Mouse (Mus musculus) urinary bladder, adult 18-20 months (tissue): ENCODE measurements around the gene Zfp800.

ENCODE experiments used
- DNase-seq, 2 experiments: peaks; one replicate each; pipeline ENCODE4 v3.0.0; 2022; ENCODE audit warnings: low spot score in 2 of 2, mixed read lengths in 2 of 2

Zfp800 gene

DNA sequence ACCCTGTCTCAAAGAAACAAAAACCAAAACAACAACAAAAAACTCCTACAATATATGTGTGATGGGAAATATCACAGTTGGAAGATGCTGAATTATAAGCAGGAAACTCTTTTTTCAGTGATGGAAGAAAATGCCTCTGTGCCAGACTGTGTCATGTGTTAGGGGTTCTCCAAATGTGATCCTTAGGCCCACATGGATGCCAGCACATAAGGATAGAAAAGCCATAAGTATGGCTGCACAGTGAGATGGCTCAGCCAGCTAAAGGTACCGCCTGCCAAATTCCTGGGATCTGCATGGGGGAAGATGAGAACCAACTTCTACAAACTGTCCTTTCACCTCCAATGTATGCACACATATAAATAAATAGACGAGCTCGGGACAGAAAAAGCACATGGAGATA, 82.6 kb downstream of the Zfp800 start:
- no peak for DNase-seq

DNA sequence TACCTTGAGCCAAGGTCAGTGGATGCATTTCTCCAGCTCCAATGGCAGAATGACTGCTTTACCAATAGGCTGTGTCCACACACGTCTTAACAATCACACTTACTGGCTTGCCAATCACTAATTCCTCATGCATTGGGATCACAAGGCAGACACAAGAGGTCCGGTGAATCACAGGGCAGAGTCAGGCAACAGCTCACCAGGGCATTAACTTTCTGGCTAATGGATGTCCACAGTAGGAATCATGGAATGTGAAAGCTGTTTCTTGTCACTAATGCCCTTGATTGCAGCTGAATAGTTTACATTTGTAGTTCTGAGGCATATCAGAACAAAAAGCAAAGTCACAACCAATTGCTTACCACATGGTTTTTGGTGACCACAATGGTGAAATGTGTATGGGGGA, 85.7 kb downstream of the Zfp800 start:
- no peak for DNase-seq

DNA sequence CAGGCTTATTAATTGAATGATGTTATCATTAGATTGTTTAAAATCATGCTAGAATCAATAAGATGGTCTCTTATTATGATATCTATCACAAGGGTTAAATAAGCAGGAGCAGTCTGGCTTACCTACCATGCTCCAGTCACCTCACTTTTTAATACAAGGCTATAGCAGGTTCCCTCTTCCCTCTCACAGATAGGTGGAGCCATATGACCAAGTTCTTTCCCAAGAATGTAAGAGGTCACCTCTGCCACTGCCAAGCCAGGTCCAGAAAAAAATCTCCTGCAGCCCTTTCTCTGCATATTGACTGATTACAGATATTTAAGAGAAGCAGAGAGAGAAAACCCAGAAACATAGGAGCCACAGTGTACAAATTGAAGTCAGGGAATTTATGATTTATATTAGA, 88.1 kb downstream of the Zfp800 start:
- DNase-seq: no peak

DNA sequence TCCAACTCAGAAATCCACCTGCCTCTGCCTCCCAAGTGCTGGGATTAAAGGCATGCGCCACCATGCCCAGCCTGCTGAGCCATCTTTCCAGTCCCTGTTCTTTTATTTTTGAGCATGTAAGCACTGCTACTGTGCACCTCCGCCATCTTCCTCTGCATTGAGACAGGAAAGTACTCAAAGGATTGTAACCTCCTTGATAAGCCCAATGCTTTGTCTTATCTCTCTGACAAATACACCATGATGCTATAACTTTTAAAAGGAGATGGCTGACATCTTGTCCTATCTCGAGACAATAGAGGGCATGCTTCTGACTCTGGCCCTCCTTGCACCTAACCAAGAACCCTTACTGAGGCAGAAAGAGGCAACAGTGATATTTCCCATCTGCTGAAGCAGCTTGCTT, 88.9 kb downstream of the Zfp800 start:
- no peak for DNase-seq

DNA sequence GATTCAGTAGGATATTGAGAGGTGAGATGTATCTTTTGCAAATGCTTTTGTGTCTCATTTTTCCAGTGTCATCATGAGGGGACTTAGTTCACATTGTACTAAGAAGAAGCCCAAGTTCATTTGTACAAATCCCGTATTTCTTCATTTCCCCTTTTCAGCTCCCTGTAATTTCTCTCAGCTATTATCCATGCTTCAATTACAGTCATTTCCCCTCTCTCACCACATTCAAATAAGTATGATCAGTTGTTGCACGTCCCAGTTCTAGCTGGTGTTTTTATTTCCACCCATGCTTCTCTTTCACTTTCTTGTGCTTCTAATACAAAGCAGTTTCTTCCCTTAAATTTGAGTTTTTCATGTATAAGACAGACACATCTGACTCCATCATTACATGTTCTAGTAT, 91.1 kb downstream of the Zfp800 start:
- DNase-seq: no peak

DNA sequence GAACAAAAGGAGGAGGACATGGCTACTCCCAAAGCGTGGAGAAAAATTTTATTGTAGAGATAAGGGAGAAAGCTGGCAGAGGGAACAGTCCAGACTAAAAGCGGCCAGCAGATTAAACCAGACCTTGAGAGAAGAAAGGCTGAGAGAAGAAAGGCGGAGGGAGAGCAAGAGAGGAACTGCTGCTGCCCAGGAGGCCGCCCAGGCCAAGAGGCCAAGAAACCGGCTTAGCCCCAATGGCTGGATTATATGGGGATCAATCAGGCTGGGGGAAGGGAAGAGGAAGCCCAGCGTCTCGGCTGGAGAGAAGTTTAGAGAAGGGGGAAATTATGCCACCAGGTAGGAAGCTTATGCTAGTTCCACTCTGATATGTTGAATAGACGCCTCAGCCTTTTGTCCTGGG, 101.5 kb downstream of the Zfp800 start:
- DNase-seq: no peak

DNA sequence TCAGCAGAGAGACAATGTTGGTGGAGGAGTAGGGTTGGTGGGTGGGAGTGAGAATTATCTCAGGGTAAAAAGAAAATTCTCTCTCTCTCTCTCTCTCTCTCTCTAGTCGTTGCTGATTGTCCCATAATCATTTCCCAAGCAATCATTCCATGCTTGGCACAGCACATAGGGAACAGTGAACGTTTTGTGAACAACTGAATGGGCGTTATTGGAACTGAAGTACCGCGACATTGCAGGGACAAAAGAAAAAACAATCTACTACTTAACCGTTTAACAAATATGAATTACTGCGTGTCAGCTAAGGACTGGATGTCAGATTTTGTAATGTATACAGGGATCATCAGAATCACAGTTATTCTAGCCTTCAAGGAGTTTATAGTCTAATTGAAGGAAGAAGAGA, 102.2 kb downstream of the Zfp800 start:
- DNase-seq: no peak

DNA sequence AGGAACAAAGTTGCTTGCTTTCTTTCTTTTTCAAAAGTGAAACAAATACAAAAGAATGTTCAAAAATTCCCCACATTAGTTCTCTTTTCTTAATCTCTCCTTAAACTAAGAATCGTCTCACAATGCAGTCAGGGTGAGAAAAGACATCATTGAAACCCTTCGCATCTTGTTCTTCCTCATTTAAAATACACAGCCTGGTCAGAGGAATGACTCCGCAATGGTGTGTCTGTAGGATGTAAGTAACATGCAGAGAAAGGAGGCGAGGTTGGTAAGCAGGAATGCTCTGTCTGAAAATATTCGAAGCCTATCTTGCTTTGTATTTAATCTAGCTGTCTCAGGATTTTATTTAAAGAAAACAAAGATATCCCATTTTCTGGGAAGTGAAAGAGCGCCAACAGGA, 105.0 kb downstream of the Zfp800 start:
- DNase-seq: no peak

DNA sequence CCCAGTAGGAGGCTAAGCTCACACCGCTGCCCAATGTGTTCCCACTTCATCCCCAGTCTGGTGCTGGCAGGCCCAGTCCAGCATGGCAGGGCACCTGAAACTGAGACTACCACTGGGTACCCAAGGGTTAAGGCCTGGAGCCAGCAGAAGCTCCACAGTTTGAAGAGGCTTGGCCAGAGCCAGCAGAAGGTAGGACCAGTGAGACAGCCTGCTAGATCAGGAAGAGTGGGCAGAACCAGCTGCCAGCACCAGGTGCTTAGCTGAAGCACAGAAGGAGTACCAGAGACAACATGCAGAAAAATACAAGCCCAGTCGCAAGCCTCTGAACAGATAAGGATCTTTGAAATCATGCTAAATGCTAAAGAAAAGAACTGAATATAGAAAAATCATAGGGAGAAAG, 117.9 kb downstream of the Zfp800 start:
- DNase-seq: no peak

DNA sequence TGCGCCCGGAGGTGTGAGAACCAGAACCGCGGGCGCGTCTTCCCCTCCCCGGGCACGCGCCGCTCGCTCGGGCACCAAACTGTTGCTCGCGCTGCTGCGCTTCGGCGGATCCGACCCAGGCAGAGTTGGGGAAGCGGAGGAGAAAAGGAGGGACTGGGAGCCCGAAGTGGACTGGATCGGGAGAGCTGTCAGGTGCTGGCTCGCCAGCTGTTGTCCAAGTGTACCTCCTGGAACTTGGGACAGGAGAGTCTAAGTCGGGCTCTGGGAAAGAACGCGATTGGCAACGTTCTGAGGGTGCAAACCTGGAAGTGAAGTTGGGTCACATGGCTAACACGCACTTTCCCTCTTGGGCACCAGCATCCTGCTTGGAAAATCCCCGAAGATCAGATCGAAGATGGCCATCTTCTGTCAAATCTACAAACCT, 135.6 kb downstream of the Zfp800 start:
- DNase-seq: no peak

DNA sequence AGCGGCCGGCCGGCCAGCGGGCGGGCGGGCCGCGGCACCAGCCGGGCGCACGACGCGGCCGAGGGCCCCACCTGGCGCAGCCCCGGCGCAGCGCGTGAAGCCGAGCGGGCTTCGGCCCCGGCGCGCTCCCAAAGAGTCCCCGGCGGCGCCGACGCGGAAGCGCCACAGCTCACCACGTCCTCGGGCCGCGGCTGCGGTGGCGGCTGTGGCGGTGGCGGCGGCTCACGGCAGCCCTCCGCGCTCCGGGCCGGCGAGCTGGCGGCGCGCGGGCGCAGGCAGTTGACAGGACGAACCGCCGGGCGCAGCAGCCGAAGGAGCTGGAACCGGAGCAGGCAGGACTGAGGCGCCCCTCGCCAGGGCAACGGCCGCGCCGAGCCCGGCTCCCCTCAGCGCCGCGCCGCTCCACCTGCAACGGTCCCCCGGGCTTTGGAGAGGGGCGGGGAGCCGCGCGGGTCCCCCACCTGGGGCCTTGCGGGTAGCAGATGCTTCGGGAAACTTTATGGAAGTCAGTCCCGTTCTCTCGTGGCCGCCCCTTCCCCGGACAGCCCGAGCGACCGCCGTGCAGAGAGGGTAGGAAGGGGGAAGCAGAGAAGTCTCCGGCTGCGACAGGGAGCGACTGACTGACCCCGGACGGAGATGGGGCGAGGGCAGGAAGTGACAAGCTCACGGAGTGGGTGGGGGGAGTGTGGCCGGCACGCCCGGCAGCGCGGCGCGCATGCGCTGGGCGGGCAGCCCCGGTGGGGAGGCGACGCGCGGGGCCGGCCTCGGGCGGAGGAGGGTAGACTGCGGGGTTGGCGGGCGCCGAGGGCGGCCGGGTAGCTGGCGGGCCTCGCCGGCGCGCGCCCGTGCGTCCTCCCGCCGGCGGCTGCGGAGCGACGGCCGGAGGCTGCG, 136.3 kb downstream of the Zfp800 start:
- peak; percentile 86 to 91 for DNase-seq

DNA sequence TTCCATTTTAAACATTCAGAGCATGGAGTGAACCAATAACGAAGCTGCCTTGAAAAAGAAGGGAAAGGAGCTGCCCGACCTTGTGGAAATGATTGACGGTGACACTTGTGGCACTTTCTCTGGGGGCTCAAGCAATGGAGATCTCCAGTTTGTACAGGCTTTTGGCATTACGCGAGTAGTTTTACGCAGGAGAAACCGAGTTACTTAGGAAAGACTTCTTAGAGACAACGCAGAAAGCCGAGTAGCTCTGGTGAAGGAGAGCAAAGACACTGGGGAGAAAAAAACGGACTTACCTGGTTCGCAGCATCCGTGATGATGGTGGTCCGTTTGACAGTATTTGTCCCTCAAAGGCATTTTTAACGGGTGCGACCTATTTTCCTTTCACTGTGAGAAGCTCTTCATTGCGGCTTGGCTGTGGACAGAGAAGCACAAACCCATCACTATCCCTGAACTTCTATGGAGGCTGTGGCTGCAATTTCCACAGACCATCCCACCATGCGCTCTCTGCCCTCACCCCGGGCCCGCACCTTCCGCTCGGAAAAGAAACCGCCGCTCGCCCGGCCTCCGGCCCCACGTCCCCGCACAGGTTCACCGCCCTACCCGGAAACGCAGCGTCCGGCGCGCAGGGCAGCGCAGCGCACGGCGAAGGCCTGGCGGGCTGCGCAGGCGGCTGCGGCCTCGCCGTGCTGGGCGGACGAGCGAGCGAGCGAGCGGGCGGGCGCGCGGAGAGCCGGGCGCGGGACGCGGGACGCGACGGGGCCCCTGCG, 137.2 kb downstream of the Zfp800 start:
- DNase-seq: peak in 1 of 2 experiments; percentile 33

DNA sequence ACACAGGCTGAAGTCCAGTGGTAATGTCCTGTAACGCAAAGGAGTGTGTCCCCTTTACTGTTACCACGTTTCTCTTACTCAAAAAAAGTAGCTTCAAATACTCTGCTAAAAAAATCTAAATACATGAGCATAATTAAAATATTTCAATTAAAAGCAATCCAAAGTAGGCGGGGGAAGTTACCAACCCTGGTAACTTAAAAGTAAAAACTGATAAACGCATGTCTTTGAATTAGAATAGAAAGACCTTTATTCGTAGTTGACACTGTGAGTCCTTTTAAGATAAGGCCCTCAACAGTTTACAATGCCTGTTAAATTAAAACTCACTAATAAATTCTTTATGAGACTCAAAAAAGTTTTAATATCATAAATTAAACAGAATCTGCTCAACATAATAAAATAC, 138.1 kb downstream of the Zfp800 start:
- DNase-seq: no peak

DNA sequence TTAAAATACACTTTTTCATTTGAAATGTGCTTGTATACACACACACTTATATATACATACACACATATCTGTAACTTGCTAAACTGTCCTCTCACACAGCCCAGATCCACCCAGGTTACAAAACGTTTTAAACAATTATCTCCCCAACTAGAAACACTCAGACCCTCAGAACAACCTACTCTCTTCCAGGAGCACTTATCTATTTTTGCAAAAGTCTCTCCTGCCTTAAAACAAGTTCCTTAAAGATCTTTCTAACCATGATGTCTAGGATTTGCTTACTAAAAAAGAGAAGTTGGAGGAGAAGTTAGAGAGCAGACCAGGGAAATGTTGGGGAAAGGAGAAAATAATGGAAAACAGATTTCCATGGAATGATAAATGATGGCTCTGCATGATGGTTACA, 139.4 kb downstream of the Zfp800 start:
- DNase-seq: no peak

DNA sequence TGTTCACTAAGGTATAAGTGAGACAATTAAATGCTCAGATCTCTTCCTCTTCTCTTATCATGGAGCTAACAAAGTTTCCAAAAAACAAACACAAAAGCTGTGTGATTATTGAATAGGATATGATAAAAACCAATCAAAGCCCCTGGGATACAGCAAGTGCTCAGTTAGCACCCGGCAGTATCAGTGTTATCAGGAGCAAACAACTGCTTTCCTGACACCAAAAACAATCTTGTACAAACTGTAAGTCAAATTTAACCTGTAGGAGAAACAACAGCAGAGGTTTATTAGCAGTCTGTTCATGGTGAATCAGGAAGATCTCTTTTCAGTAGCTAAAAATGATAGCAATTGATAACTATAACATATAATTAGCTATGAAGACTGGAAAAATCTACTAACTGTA, 140.0 kb downstream of the Zfp800 start:
- no peak for DNase-seq

DNA sequence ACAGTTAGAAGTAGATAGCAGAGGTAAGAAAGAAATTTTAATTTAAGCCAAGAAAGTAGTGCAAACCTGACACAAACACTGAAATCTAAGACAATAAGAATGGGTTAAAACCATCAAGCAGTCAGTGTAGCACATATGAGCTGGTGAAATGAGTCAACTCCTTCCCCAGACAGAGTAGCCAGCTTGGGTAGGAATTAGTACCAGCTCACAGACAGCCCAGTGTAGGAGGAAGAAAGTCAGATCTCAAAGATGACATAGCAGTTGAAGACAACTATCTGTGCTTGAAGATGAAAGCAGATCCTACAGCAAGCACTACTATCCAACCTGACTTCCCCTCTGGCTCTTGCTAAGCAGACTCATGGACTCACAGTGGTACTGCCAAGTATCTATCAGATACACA, 145.0 kb downstream of the Zfp800 start:
- no peak for DNase-seq

DNA sequence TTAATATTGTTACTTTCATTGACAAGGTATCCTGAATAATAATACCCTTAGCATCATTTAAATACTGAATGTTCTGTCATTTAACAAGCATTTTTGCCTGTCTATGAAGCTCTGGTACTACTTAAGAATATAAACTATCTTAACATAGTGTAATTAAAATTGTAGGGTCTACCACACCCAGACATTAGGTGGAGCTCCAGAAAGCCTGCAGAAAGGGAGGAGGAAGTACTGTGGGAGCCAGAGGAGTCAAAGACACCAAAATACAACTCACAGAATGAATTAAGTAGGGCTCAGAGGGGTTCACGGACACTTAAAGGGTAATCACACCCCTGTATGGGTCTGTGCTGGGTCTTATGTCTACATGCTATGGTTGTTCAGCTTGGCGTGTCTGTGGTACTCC, 149.6 kb downstream of the Zfp800 start:
- no peak for DNase-seq

DNA sequence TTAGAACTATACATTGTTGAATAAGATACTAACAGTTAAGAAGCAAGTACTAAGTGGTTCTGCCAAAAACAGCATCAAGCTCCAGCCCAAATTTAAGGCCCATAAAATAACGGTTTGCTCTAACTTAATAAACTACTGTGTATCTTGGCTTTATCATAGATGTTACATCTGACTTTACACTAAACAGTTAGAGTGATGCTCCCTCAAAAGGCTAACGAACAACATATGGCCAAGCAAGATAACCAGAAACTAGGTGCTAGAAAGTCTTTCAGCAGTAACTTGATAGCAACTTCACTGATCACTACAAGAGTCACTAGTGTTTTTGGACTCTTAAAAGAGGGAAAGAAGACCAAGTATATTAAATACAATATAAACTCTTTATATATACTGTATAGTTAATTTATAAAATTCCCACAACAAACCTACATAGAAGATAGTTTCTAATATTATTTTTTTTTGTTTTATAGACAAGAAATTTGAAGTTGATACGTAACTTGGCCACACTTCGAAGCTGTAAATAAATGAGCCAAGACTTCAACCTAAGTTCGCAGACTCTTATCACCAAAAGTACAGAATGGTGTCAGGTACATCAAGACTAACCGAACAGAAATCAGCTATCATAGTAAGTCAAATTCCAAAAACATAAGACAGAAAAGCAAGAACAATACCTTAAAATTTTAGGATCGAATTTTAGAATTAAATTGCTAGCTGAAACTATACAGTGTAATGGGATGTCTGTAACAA, 165.0 kb downstream of the Zfp800 start:
- DNase-seq: no peak

DNA sequence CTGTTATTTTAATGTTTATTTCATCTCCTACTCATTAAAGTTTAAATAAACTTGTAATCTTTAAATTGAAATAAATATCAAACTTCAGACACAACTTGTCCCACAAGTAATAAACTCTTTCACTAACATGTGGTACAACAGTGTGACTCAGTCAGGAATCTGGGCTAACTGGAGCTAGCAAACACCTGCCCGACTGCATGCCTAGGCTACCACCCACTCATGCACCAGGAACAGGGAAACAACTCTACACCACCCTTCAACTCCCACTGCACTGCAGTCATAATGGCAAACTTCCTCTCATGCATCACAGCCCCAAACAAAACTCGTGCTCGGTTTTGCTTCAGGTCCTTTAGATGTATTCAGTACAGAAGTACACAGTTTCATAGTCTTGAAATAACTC, 169.7 kb downstream of the Zfp800 start:
- DNase-seq: peak; percentile 13 to 51

DNA sequence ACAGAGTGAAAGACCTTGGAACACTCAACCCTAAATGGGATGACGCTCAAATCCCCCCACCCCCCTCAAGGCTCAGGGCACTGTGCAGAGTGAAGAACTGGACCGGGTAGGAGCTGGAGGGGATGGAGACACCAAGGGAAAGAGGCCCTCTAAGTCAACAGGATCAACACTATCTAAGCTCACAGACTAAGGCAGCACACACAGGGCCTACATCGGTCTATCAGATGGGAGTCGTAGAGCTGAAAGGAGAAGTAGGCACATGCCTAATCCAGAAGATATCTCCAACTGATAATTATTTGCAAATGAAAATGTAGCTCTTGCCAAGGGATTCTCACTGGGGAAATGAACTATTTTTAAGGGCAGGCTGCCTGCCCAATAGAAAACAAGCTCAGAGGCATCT, 176.8 kb downstream of the Zfp800 start:
- DNase-seq: no peak

DNA sequence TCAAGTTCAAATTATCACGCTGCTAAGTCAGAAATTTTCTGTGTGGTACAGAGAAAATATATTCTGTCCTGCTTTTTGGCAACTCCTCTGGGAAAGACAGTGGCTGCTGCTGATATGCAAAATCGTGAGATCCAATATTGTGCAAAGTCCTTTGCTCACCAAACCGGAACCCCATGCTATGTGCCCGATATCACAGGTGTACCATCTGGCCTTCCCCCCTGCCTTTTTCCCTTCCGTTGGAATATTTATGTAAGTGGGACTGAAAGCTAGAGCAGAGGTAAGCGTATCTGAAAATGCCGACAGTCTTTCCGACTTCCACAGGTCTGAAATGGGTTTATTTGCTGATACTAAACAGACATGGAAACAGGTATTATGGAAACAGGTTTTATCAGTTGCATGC, 179.4 kb downstream of the Zfp800 start:
- DNase-seq: no peak

DNA sequence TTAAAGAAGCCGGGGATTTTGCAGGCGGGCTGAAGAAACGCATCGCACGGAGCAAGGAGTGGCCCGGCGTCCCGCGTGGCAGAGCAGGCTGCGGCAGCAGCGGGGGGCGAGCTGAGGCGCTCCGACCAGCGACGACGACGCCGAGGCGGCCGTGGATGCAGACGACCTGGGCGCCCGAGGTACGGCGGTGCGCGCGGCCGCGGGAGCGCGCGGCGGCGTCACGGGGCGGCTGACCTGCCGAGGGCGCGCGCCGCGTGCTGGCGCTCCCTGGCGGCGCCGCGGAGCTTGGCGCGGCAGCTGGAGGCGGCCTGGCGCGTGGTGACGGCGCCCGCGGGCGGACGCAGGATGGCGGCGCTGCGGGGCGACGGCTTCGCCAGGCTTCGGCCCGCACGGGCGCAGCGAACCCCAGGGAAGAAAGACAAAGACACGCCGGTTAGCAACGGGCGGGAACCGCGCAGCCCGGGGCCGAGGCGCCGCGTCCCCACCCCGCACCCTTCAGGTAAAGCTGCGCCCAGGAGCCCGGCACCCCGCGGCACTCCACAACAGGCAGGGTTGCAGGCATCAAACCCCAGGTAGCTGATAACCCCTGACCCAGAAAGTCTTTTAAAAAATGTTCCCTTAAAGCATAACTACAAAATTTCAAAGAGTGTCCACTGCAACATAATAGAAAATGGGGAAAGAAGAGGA, 182.4 kb downstream of the Zfp800 start:
- DNase-seq: peak; percentile 35 to 45
